Mouse (Mus musculus): ENCODE measurements around the gene Casp8ap2. TPM values are rescaled to one million over a fixed set of nuclear protein-coding genes. Genes with fewer than 3 reads are reported as not detected.

Gene Casp8ap2
- 20.0 TPM for total RNA-seq (2023)

GRCm38 (mm10) chr4:32615034-32615881, at the start of gene Casp8ap2:
Gene Casp8ap2, plus strand, starts transcription at chr4:32615451.

GRCm38 (mm10) chr4:32602660-32603059, 12.6 kb upstream of the Casp8ap2 start, which contains the start of gene Gja10:
Gene Gja10, minus strand, starts transcription at chr4:32602760.

GRCm38 (mm10) chr4:32656918-32657662, 41.8 kb downstream of the Casp8ap2 start, which contains the start of gene Mdn1:
Gene Mdn1, plus strand, starts transcription at chr4:32657119.

Other genes with a start within 250 kb of the Casp8ap2 start
- gene Gja10, start 12.7 kb upstream of the Casp8ap2 start, total RNA-seq (2023) = not detected
- gene Mdn1, start 41.7 kb downstream of the Casp8ap2 start, total RNA-seq (2023) = 110 TPM
- gene Lyrm2, start 184.8 kb downstream of the Casp8ap2 start, total RNA-seq (2023) = 21.3 TPM

All from CD8-positive naive resting alpha-beta T cell, adult 57 days (primary cell).